Mouse (Mus musculus) kidney, postnatal 10 days (tissue): Measurements from ENCODE around the gene D7Ertd443e.

Source experiments
- DNase-seq: peaks from one replicate; pipeline ENCODE4 v3.0.0; 2021; ENCODE audit warnings: mixed read lengths

Gene D7Ertd443e

DNA sequence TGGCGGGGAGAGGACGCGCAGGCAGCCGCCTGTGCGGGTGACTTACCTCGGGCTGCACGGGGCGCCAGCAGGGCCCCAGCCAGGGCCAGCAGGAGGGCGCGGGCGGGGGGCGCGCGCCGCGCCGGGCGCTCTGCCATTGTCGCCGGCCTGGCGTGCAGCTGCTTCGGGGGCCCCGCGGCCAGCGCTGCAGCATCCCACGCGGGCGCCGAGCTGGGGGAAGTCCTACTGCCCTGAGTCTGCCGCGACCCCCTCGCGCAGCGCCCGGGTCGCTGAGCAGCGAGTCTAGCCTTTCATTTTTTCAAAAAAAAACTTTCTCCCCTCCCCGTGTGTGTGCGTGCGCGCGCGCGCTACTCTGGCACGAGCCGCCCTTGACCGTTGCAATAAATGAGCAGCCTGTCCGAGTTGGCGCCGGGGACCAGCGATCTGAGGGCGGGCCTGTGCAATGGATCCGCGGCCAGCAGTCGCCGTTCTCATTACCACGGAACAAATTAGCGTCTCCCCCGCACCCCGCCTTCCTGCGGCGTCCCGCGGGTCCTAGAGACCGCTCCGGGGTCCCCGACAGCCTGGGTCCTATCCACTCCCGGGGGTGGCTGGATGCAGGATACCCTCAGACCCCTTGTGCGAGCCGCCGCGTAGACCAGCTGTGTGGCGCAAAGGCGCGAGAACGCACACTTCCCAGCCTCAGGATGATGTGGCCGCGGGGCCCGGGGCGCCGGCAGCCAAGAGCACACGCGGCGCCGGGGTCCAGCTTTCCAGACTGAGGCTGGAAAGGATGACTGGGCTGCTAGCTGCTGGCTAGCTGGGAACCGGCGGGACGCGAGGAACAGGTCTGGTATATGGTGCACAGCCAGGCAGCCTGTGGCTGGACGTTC is 160.5 kb downstream of the D7Ertd443e start:
- peak; percentile 88 for DNase-seq

DNA sequence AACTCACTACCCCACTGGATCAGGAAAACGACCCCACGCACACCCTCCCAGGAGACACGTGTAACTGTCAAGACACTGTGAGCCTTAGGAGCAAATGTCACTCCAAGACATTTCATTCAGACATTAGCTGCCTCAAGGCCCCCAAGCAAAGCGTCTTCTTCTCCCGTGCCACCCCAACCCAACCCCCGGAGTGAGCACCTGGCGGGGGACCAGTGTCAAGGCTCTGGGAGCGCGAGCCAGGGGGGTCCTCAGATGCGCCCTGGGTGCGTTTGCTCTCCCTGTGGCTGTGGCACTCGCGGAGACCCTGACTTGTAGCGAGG is 161.1 kb downstream of the D7Ertd443e start:
- DNase-seq = no peak

DNA sequence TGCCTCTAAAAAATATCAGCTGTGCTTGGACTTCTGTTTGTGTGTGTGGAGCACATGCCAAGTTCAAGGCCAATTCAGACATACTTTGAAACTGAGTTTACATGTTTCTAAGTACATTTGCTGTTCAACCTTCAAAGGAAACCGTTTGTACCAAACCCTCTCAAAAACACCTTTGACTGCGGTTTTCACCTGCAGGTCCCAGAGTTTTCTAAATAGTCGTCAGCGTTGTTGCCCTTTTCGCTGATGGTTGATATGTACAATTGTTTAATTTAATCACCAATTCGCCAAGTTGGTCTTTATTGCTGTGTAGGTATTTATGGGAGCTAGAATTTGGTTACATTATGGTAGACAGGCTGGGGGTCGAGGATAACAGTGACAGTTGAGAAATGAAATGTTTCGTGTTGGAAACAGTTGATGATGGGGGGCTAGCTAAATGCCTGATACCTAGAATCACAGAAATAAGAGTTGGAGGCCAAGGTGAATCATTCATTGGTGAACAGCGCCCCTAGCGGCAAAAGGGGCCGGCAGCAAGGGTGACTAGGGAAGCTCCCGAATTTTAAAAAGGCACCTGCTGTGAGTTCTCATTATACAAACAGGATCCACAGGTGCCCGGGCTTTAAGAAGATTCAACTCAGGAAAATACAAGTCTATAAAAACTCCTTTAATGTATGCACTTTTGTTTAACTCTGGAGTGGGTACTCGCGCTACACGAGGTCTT is 161.9 kb downstream of the D7Ertd443e start:
- DNase-seq = peak; percentile 92
